Comparison of ENCODE assay signal across 8 mouse cellular contexts in the genomic region with DNA sequence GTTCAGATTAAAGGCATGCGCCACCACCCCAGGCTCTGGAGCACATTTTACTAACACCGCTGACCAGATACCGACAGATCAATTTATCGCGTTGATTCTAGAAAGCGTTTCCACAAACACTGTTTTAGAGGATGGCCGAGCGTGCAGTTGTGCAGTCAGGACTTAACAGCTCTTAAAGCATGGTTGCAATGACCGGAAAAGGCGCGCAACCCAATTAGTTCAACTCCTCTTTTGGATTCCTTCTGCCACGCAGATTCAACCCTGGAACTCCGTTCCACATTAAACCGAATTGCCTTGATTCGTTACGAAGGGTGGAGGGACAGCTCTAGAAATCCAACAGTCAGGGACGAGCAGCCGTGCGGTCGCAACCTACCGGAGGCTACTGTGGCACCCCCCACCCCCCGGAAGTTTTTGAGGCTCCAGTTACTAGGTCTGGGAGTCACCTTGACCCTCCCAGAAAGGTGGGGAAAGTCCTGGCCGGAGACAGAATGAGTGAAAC. TPM values are rescaled to one million over a fixed set of nuclear protein-coding genes. Genes with fewer than 3 reads are reported as not detected.
DNase-seq lines count a peak whose midpoint lies in the region; ATAC-seq and TF ChIP-seq lines count a peak whose summit lies in the region.

No protein-coding gene starts in this region.

- no peaks in the 10 kb centered on the region for H3K36me3 ChIP-seq in kidney, embryonic 15.5 days
- H3K36me3 ChIP-seq in ES-E14 (ENCODE audit: control insufficient read depth, insufficient read depth, low read length, poor library complexity, severe bottlenecking): peaks cover 8% of the 10 kb centered on the region
- no peaks in the 10 kb centered on the region for H3K36me3 ChIP-seq in heart, embryonic 15.5 days
- no peaks in the 10 kb centered on the region for H3K36me3 ChIP-seq in liver, embryonic 11.5 days (ENCODE audit: control insufficient read depth, insufficient read depth, low read length)
- H3K36me3 ChIP-seq in neural tube, embryonic 15.5 days: no peaks in the 10 kb centered on the region

- DNase-seq in kidney, adult 18-20 months: no peak
- DNase-seq in ES-E14 (ENCODE audit: low read depth, low spot score): no peak
- DNase-seq in liver, embryonic 11.5 days (ENCODE audit: low spot score): no peak
- DNase-seq in cerebellum, adult 11 months: no peak

- WGBS in kidney, embryonic 15.5 days: under 1% methylated on average over 23 of the region's 23 CpGs
- WGBS in heart, embryonic 15.5 days: 0% methylated on average over 23 of the region's 23 CpGs
- under 1% methylated on average over 23 of the region's 23 CpGs for WGBS in liver, embryonic 11.5 days
- WGBS in neural tube, embryonic 15.5 days: under 1% methylated on average over 23 of the region's 23 CpGs

- H3K27ac ChIP-seq in kidney, embryonic 15.5 days: peak overlapping the region; percentile 92
- H3K27ac ChIP-seq in ES-E14 (ENCODE audit: insufficient read depth, low read depth, low read length, poor library complexity, severe bottlenecking): peak overlapping the region; percentile 95
- no peak overlapping the region for H3K27ac ChIP-seq in cortical plate, adult 2 months (ENCODE audit: insufficient read depth, low read length)
- H3K27ac ChIP-seq in heart, embryonic 15.5 days: peak overlapping the region; percentile 90
- H3K27ac ChIP-seq in liver, embryonic 11.5 days (ENCODE audit: low read depth, low read length): peak overlapping the region; percentile 75
- H3K27ac ChIP-seq in neural tube, embryonic 15.5 days (replicated peaks): peak overlapping the region; percentile 69

- H3K9me3 ChIP-seq in kidney, embryonic 15.5 days (replicated peaks): no peaks in the 10 kb centered on the region
- no peaks in the 10 kb centered on the region for H3K9me3 ChIP-seq in ES-E14 (ENCODE audit: control insufficient read depth, insufficient read depth, low read depth, low read length)
- no peaks in the 10 kb centered on the region for H3K9me3 ChIP-seq in heart, embryonic 15.5 days (replicated peaks)
- no peaks in the 10 kb centered on the region for H3K9me3 ChIP-seq in liver, embryonic 11.5 days (ENCODE audit: control insufficient read depth, low read length)
- no peaks in the 10 kb centered on the region for H3K9me3 ChIP-seq in neural tube, embryonic 15.5 days (replicated peaks)

- in situ Hi-C loops in ES-E14 (cut with MboI; ENCODE audit: low sequenced_read_pairs in 2 of 2, unreplicated experiment in 2 of 2): no loop called here

- H3K4me3 ChIP-seq in kidney, embryonic 15.5 days (replicated peaks): peak overlapping the region; percentile 99
- peak overlapping the region; percentile 74 to 79 for H3K4me3 ChIP-seq in ES-E14 (ENCODE audit: insufficient read depth in 1 of 2, low read depth in 1 of 2, low read length in 2 of 2, poor library complexity in 1 of 2, severe bottlenecking in 1 of 2)
- H3K4me3 ChIP-seq in cortical plate, adult 2 months (ENCODE audit: insufficient read depth, low read length): peak overlapping the region; percentile 70
- peak overlapping the region; percentile 89 for H3K4me3 ChIP-seq in heart, embryonic 15.5 days
- peak overlapping the region; percentile 100 for H3K4me3 ChIP-seq in liver, embryonic 11.5 days (ENCODE audit: low read depth, low read length)
- peak overlapping the region; percentile 100 for H3K4me3 ChIP-seq in neural tube, embryonic 15.5 days (replicated peaks)

- H3K27me3 ChIP-seq in kidney, embryonic 15.5 days: no peaks in the 10 kb centered on the region
- no peaks in the 10 kb centered on the region for H3K27me3 ChIP-seq in heart, embryonic 15.5 days
- H3K27me3 ChIP-seq in liver, embryonic 11.5 days (replicated peaks; ENCODE audit: control insufficient read depth, insufficient read depth, low read length): no peaks in the 10 kb centered on the region
- no peaks in the 10 kb centered on the region for H3K27me3 ChIP-seq in neural tube, embryonic 15.5 days (replicated peaks)

- no peak for TF ChIP-seq POLR2A in cortical plate, adult 2 months (IDR thresholded peaks at IDR 0.05; ENCODE audit: extremely low read depth, insufficient read depth, low read length)

- no peak for TF ChIP-seq CTCF in cortical plate, adult 2 months (IDR thresholded peaks at IDR 0.05; ENCODE audit: extremely low read depth, insufficient read depth, low read length)

- H3K9ac ChIP-seq in kidney, embryonic 15.5 days: peak overlapping the region; percentile 50
- H3K9ac ChIP-seq in ES-E14 (ENCODE audit: insufficient read depth, low read depth, low read length, poor library complexity, severe bottlenecking): peak overlapping the region; percentile 80
- peak overlapping the region; percentile 50 for H3K9ac ChIP-seq in heart, embryonic 15.5 days
- peak overlapping the region; percentile 100 for H3K9ac ChIP-seq in liver, embryonic 11.5 days (ENCODE audit: low read depth, low read length)
- H3K9ac ChIP-seq in neural tube, embryonic 15.5 days (replicated peaks): peak overlapping the region; percentile 55

- H3K4me1 ChIP-seq in kidney, embryonic 15.5 days: peaks cover 5% of the 10 kb centered on the region
- H3K4me1 ChIP-seq in ES-E14 (ENCODE audit: control insufficient read depth in 2 of 2, insufficient read depth in 2 of 2, low read length in 2 of 2, poor library complexity in 1 of 2): no peaks in the 10 kb centered on the region; a peak in 1 of 4 replicates
- no peaks in the 10 kb centered on the region for H3K4me1 ChIP-seq in cortical plate, adult 2 months (ENCODE audit: control insufficient read depth, insufficient read depth, low read length)
- H3K4me1 ChIP-seq in heart, embryonic 15.5 days (replicated peaks): peaks cover 7% of the 10 kb centered on the region; the same call in 1 of the 2 replicates
- peaks cover 8% of the 10 kb centered on the region; the same call in 1 of the 2 replicates for H3K4me1 ChIP-seq in liver, embryonic 11.5 days (replicated peaks; ENCODE audit: control insufficient read depth, insufficient read depth, low read length)
- H3K4me1 ChIP-seq in neural tube, embryonic 15.5 days: peaks cover 19% of the 10 kb centered on the region

- ATAC-seq in kidney, embryonic 15.5 days (replicated peaks; ENCODE audit: low FRiP score): peak; percentile 82
- ATAC-seq in heart, embryonic 15.5 days (replicated peaks; ENCODE audit: insufficient number of reproducible peaks, insufficient read depth, low FRiP score, low read depth): peak; percentile 63
- ATAC-seq in liver, embryonic 11.5 days (replicated peaks; ENCODE audit: low FRiP score): peak; percentile 75
- ATAC-seq in neural tube, embryonic 15.5 days (ENCODE audit: low FRiP score): peak; percentile 74

- H3K4me2 ChIP-seq in kidney, embryonic 15.5 days: peak overlapping the region; percentile 60
- peak overlapping the region; percentile 67 for H3K4me2 ChIP-seq in heart, embryonic 15.5 days
- H3K4me2 ChIP-seq in liver, embryonic 11.5 days: peak overlapping the region; percentile 68
- peak overlapping the region; percentile 79 for H3K4me2 ChIP-seq in neural tube, embryonic 15.5 days

TF ChIP-seq in ES-E14, 5 proteins besides CTCF, POLR2A, EP300 and RAD21:
- TF ChIP-seq ZNF384 (IDR thresholded peaks at IDR 0.05; ENCODE audit: low read depth, low read length) (0 out of 2 replicates have a peak, but pooled peaks have one; percentile 1), CHD2 (IDR thresholded peaks at IDR 0.05; ENCODE audit: low read depth, low read length) (0 out of 2 replicates have a peak, but pooled peaks have one; percentile 7), MAFK (IDR thresholded peaks at IDR 0.05; ENCODE audit: insufficient read depth, low read depth, low read length) (no peak), ZC3H11A (IDR thresholded peaks at IDR 0.05; ENCODE audit: borderline replicate concordance, low read depth, low read length) (no peak), HCFC1 (IDR thresholded peaks at IDR 0.05; ENCODE audit: borderline replicate concordance, insufficient read depth, low read length) (no peak)

RNA-seq across cellular contexts. Expression of gene Serbp1, which starts 28.2 kb away (rescaled TPM):
- 435 and 444 TPM in 2 replicates for polyA plus RNA-seq in kidney, embryonic 15.5 days (2015; fragmentation: Nextera tagmentation; extraction: Ambion mirVana)
- 787 and 1,032 TPM in 2 replicates for total RNA-seq in ES-E14 (2012; rRNA removed)
- polyA plus RNA-seq in cortical plate, adult 2 months (2012; rRNA removed): 179 and 201 TPM in 2 replicates
- 292 and 296 TPM in 2 replicates for polyA plus RNA-seq in heart, embryonic 15.5 days (2015; fragmentation: Nextera tagmentation; extraction: Ambion mirVana)
- 698 and 755 TPM in 2 replicates for polyA plus RNA-seq in liver, embryonic 11.5 days (2014; fragmentation: Nextera tagmentation; extraction: Ambion mirVana)
- 293 and 341 TPM in 2 replicates for polyA plus RNA-seq in neural tube, embryonic 15.5 days (2015; fragmentation: Nextera tagmentation; extraction: Ambion mirVana)

Comparison
In these comparisons a context has a peak if more than half of its experiments do, and no peak if none do; other contexts are left out.
1. H3K9ac ChIP-seq: peak in every context shown above with its lines; median percentile 100 in liver, embryonic 11.5 days; 80 in ES-E14; 55 in neural tube, embryonic 15.5 days; 50 in kidney, embryonic 15.5 days; 50 in heart, embryonic 15.5 days.